In genomic region chr17:66362287-66363016, GRCm38 (mm10) we compare ENCODE assay signal across 16 mouse cellular contexts.
A peak's percentile ranks its signal among the peaks of the same experiment; 100 is the strongest.
DNase-seq lines count a peak whose midpoint lies in the region; ATAC-seq and TF ChIP-seq lines count a peak whose summit lies in the region.
"Had no signal": no experiment of that assay in that cellular context is flagged by ENCODE, and none has a peak within 500 bp of the region (broad histone marks: within the 10 kb centered on the region; RNA-seq: fewer than 3 reads in every experiment).

No protein-coding gene starts in this region.

- H3K9ac ChIP-seq in hindbrain, embryonic 13.5 days, result no peak overlapping the region
- no peak overlapping the region for H3K9ac ChIP-seq in intestine, postnatal 0 days (ENCODE audit: low read depth, low read length)
- H3K9ac ChIP-seq: embryonic facial prominence, embryonic 12.5 days had no signal

- H3K27ac ChIP-seq in hindbrain, embryonic 13.5 days, result no peak overlapping the region; the same call in 1 of the 2 replicates
- no peak overlapping the region for H3K27ac ChIP-seq in hindbrain, embryonic 10.5 days
- H3K27ac ChIP-seq in intestine, postnatal 0 days (ENCODE audit: low read depth, low read length), result no peak overlapping the region
- H3K27ac ChIP-seq: embryonic facial prominence, embryonic 12.5 days; layer of hippocampus, adult 2 months had no signal

- no peak overlapping the region for H3K4me3 ChIP-seq in hindbrain, embryonic 13.5 days
- no peak overlapping the region for H3K4me3 ChIP-seq in hindbrain, embryonic 10.5 days
- peak overlapping the region; percentile 82 for H3K4me3 ChIP-seq in E14TG2a.4 (replicated peaks; ENCODE audit: low read length)
- H3K4me3 ChIP-seq in intestine, postnatal 0 days (ENCODE audit: low read depth, low read length), result no peak overlapping the region
- H3K4me3 ChIP-seq: embryonic facial prominence, embryonic 12.5 days; layer of hippocampus, adult 2 months had no signal

- WGBS in hindbrain, embryonic 13.5 days, result 71% methylated on average over 14 of the region's 15 CpGs
- 79% methylated on average over 15 of the region's 15 CpGs for WGBS in hindbrain, embryonic 10.5 days
- 46% methylated on average over 14 of the region's 15 CpGs for WGBS in intestine, postnatal 0 days

- H3K4me1 ChIP-seq in hindbrain, embryonic 13.5 days (replicated peaks), result peaks cover 3% of the 10 kb centered on the region
- H3K4me1 ChIP-seq in hindbrain, embryonic 10.5 days (replicated peaks), result peaks cover 12% of the 10 kb centered on the region; the same call in 1 of the 2 replicates
- H3K4me1 ChIP-seq in E14TG2a.4 (replicated peaks; ENCODE audit: low read depth, low read length), result peaks cover 65% of the 10 kb centered on the region
- no peaks in the 10 kb centered on the region for H3K4me1 ChIP-seq in intestine, postnatal 0 days (replicated peaks; ENCODE audit: control insufficient read depth, insufficient read depth, low read length)

- DNase-seq in hindbrain, embryonic 10.5 days (ENCODE audit: low spot score), result no peak
- DNase-seq in kidney, postnatal 36 days, result peak; percentile 46 to 56
- DNase-seq in layer of hippocampus, adult 9-11 months, result no peak
- no peak for DNase-seq in thymus, postnatal 0 days (ENCODE audit: low spot score)
- no peak for DNase-seq in gastrocnemius, postnatal 25 days
- DNase-seq: B cell, adult 2 months; cerebellum, adult 9-10 months; heart, postnatal 4 days; right cerebral cortex, adult 18-20 months; thymus, postnatal 25 days had no signal

- H3K9me3 ChIP-seq in hindbrain, embryonic 13.5 days, result no peaks in the 10 kb centered on the region
- H3K9me3 ChIP-seq in hindbrain, embryonic 10.5 days, result no peaks in the 10 kb centered on the region
- no peaks in the 10 kb centered on the region for H3K9me3 ChIP-seq in E14TG2a.4 (ENCODE audit: low read length)
- H3K9me3 ChIP-seq in intestine, postnatal 0 days (ENCODE audit: control insufficient read depth), result no peaks in the 10 kb centered on the region
- H3K9me3 ChIP-seq: embryonic facial prominence, embryonic 12.5 days had no signal

- 0 out of 2 replicates have a peak, but pooled peaks have one; percentile 21 for ATAC-seq in hindbrain, embryonic 13.5 days (ENCODE audit: low FRiP score)
- ATAC-seq in intestine, postnatal 0 days, result peak; percentile 56; the same call in 1 of the 2 replicates
- ATAC-seq: activated CD4-positive, CD25-positive, alpha-beta regulatory T cell, adult 4 months had no signal

- peaks cover 62% of the 10 kb centered on the region for H3K36me3 ChIP-seq in hindbrain, embryonic 13.5 days
- H3K36me3 ChIP-seq in hindbrain, embryonic 10.5 days, result peaks cover 100% of the 10 kb centered on the region
- peaks cover 75% of the 10 kb centered on the region for H3K36me3 ChIP-seq in E14TG2a.4 (ENCODE audit: insufficient read depth, low read length)
- peaks cover 3% of the 10 kb centered on the region; the same call in 1 of the 2 replicates for H3K36me3 ChIP-seq in intestine, postnatal 0 days (ENCODE audit: control insufficient read depth, insufficient read depth)

- H3K27me3 ChIP-seq in hindbrain, embryonic 13.5 days, result no peaks in the 10 kb centered on the region
- no peaks in the 10 kb centered on the region for H3K27me3 ChIP-seq in hindbrain, embryonic 10.5 days (ENCODE audit: insufficient read depth, poor library complexity, severe bottlenecking)
- H3K27me3 ChIP-seq in E14TG2a.4 (ENCODE audit: insufficient read depth, low read length), result no peaks in the 10 kb centered on the region
- no peaks in the 10 kb centered on the region for H3K27me3 ChIP-seq in intestine, postnatal 0 days (replicated peaks; ENCODE audit: control insufficient read depth, insufficient read depth, low read length)
- H3K27me3 ChIP-seq: embryonic facial prominence, embryonic 12.5 days had no signal

- no peak for TF ChIP-seq CTCF in E14TG2a.4 (conservative IDR thresholded peaks at IDR 0.05; ENCODE audit: low read length)
- no peak for TF ChIP-seq CTCF in intestine, postnatal 0 days (IDR thresholded peaks at IDR 0.05; ENCODE audit: low read depth)

- H3K4me2 ChIP-seq in hindbrain, embryonic 13.5 days, result no peak overlapping the region
- H3K4me2 ChIP-seq in intestine, postnatal 0 days (replicated peaks; ENCODE audit: low read depth), result peak overlapping the region; percentile 35
- H3K4me2 ChIP-seq: embryonic facial prominence, embryonic 12.5 days had no signal

Comparison
In these comparisons a context has a peak if more than half of its experiments do, and no peak if none do; other contexts are left out.
1. DNase-seq: peak in kidney, postnatal 36 days (2 of 2); none in hindbrain, embryonic 10.5 days (single experiment), layer of hippocampus, adult 9-11 months (single experiment), thymus, postnatal 0 days (single experiment) and gastrocnemius, postnatal 25 days (single experiment).